ENCODE assay signal across 11 mouse cellular contexts in the genomic region with DNA sequence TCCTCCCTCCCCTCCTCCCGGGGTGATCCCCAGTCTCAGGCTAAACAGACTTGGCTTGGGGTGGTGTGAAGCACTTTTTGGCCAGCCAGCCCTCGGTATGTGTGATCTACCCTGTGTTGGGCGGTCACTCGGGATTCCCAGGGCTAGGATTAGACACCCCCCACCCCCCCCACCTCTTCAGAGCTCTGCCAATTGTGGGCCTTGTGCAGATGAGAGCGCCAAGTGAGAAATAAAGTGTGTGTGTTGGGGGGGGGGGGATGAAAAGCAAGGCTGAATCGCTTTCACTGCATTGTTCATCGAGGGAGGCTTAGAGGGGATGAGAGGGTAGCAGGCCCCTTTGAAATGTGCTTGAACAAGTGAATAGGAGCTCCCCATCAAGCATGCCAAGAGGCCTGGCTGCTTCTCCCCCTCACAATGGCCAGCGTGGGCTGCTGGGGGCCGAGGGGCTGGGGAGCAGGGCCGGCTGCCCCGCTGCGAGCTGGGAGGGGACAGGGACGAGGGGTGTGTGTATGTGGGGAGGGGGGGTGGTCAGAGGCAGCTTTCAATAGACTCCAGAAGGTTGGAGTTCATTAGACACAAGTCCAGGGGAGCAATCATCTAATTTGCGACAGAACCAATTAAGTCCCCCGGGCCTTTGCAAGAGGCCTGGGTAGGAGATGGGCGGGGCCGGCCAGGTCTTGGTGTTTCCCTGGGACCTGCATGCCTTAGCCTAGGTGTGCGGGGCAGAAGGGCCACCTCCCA. TPM values are rescaled to one million over a fixed set of nuclear protein-coding genes. Genes with fewer than 3 reads are reported as not detected.
DNase-seq lines count a peak whose midpoint lies in the region; ATAC-seq and TF ChIP-seq lines count a peak whose summit lies in the region.
"Had no signal": no experiment of that assay in that cellular context is flagged by ENCODE, and none has a peak within 500 bp of the region (broad histone marks: within the 10 kb centered on the region; RNA-seq: fewer than 3 reads in every experiment).

No protein-coding gene starts in this region.

- no peak for TF ChIP-seq EP300 in liver, postnatal 0 days (IDR thresholded peaks at IDR 0.05; ENCODE audit: low read depth)

- no peak overlapping the region for H3K4me2 ChIP-seq in lung, embryonic 14.5 days
- H3K4me2 ChIP-seq in embryonic facial prominence, embryonic 13.5 days = peak overlapping the region; percentile 28
- 0 out of 2 replicates have a peak overlapping the region, but pooled peaks have one; percentile 1 for H3K4me2 ChIP-seq in hindbrain, embryonic 15.5 days
- no peak overlapping the region for H3K4me2 ChIP-seq in midbrain, postnatal 0 days (ENCODE audit: low read depth, low read length, poor library complexity, severe bottlenecking)
- H3K4me2 ChIP-seq in liver, postnatal 0 days (ENCODE audit: low read depth, low read length) = no peak overlapping the region
- H3K4me2 ChIP-seq: heart, embryonic 12.5 days; liver, embryonic 15.5 days had no signal

- peaks cover 96% of the 10 kb centered on the region for H3K36me3 ChIP-seq in lung, embryonic 14.5 days (ENCODE audit: insufficient read depth)
- peaks cover 90% of the 10 kb centered on the region for H3K36me3 ChIP-seq in embryonic facial prominence, embryonic 13.5 days
- H3K36me3 ChIP-seq in hindbrain, embryonic 15.5 days = peaks cover 17% of the 10 kb centered on the region
- peaks cover 24% of the 10 kb centered on the region for H3K36me3 ChIP-seq in midbrain, postnatal 0 days (ENCODE audit: insufficient read depth, low read length)
- no peaks in the 10 kb centered on the region for H3K36me3 ChIP-seq in liver, postnatal 0 days (replicated peaks; ENCODE audit: insufficient read depth, low read length)
- H3K36me3 ChIP-seq: liver, embryonic 15.5 days had no signal

- WGBS in lung, embryonic 14.5 days = 70% methylated on average over 18 of the region's 18 CpGs
- 29% methylated on average over 18 of the region's 18 CpGs for WGBS in embryonic facial prominence, embryonic 13.5 days
- 15% methylated on average over 18 of the region's 18 CpGs for WGBS in hindbrain, embryonic 15.5 days
- 7% methylated on average over 18 of the region's 18 CpGs for WGBS in midbrain, postnatal 0 days
- WGBS in liver, postnatal 0 days (ENCODE audit: insufficient replicate concordance) = 83% methylated on average over 17 of the region's 18 CpGs

- no peak overlapping the region for H3K4me3 ChIP-seq in lung, embryonic 14.5 days (ENCODE audit: low read depth, low read length)
- H3K4me3 ChIP-seq in embryonic facial prominence, embryonic 13.5 days = no peak overlapping the region
- no peak overlapping the region for H3K4me3 ChIP-seq in hindbrain, embryonic 15.5 days
- no peak overlapping the region for H3K4me3 ChIP-seq in midbrain, postnatal 0 days (ENCODE audit: low read depth, low read length)
- H3K4me3 ChIP-seq in liver, postnatal 0 days (ENCODE audit: low read depth, low read length) = no peak overlapping the region
- H3K4me3 ChIP-seq: heart, embryonic 12.5 days; liver, embryonic 15.5 days had no signal

- intact Hi-C loops in heart, postnatal 36 days (cut with DNase I) = no loop called here

- no peak for TF ChIP-seq CTCF in lung, embryonic 14.5 days (IDR thresholded peaks at IDR 0.05; ENCODE audit: low read depth)
- no peak for TF ChIP-seq CTCF in midbrain, postnatal 0 days (IDR thresholded peaks at IDR 0.05)
- TF ChIP-seq CTCF in liver, postnatal 0 days (IDR thresholded peaks at IDR 0.05; ENCODE audit: low read depth) = no peak

- H3K27ac ChIP-seq in lung, embryonic 14.5 days (ENCODE audit: low read depth) = no peak overlapping the region
- H3K27ac ChIP-seq in embryonic facial prominence, embryonic 13.5 days = peak overlapping the region; percentile 71
- peak overlapping the region; percentile 67 for H3K27ac ChIP-seq in hindbrain, embryonic 15.5 days (replicated peaks)
- H3K27ac ChIP-seq in midbrain, postnatal 0 days (ENCODE audit: low read depth, low read length) = peak overlapping the region; percentile 59
- H3K27ac ChIP-seq in liver, postnatal 0 days (ENCODE audit: low read depth) = no peak overlapping the region
- H3K27ac ChIP-seq: kidney, postnatal 0 days; liver, embryonic 15.5 days had no signal

- 0 out of 2 replicates have a peak, but pooled peaks have one; percentile 25 for ATAC-seq in lung, embryonic 14.5 days (ENCODE audit: insufficient read depth)
- ATAC-seq in embryonic facial prominence, embryonic 13.5 days (ENCODE audit: insufficient number of reproducible peaks, insufficient read depth, low FRiP score, low TSS enrichment, low read depth) = 0 out of 2 replicates have a peak, but pooled peaks have one; percentile 27
- ATAC-seq in hindbrain, embryonic 15.5 days (ENCODE audit: low FRiP score, low read depth) = peak; percentile 85
- peak; percentile 77 for ATAC-seq in midbrain, postnatal 0 days (ENCODE audit: low FRiP score)
- no peak for ATAC-seq in liver, postnatal 0 days

- H3K4me1 ChIP-seq in lung, embryonic 14.5 days (ENCODE audit: insufficient read depth) = 0 out of 2 replicates have a peak, but pooled peaks cover 4% of the 10 kb centered on the region
- peaks cover 73% of the 10 kb centered on the region for H3K4me1 ChIP-seq in embryonic facial prominence, embryonic 13.5 days
- H3K4me1 ChIP-seq in hindbrain, embryonic 15.5 days (replicated peaks) = peaks cover 58% of the 10 kb centered on the region
- peaks cover 7% of the 10 kb centered on the region; the same call in 1 of the 2 replicates for H3K4me1 ChIP-seq in midbrain, postnatal 0 days (ENCODE audit: insufficient read depth, low read length)
- no peaks in the 10 kb centered on the region for H3K4me1 ChIP-seq in liver, postnatal 0 days (ENCODE audit: insufficient read depth)
- H3K4me1 ChIP-seq: liver, embryonic 15.5 days had no signal

- H3K27me3 ChIP-seq in lung, embryonic 14.5 days (ENCODE audit: insufficient read depth, low read length) = no peaks in the 10 kb centered on the region
- no peaks in the 10 kb centered on the region for H3K27me3 ChIP-seq in embryonic facial prominence, embryonic 13.5 days
- no peaks in the 10 kb centered on the region for H3K27me3 ChIP-seq in hindbrain, embryonic 15.5 days
- no peaks in the 10 kb centered on the region for H3K27me3 ChIP-seq in midbrain, postnatal 0 days (ENCODE audit: insufficient read depth, low read length)
- no peaks in the 10 kb centered on the region for H3K27me3 ChIP-seq in liver, postnatal 0 days (ENCODE audit: insufficient read depth, low read length)
- H3K27me3 ChIP-seq: heart, embryonic 12.5 days; liver, embryonic 15.5 days had no signal

- H3K9ac ChIP-seq in lung, embryonic 14.5 days = no peak overlapping the region
- H3K9ac ChIP-seq in embryonic facial prominence, embryonic 13.5 days = 0 out of 2 replicates have a peak overlapping the region, but pooled peaks have one; percentile 54
- no peak overlapping the region for H3K9ac ChIP-seq in hindbrain, embryonic 15.5 days
- no peak overlapping the region; the same call in 1 of the 2 replicates for H3K9ac ChIP-seq in midbrain, postnatal 0 days (replicated peaks; ENCODE audit: low read length, poor library complexity, severe bottlenecking)
- H3K9ac ChIP-seq in liver, postnatal 0 days (replicated peaks) = no peak overlapping the region
- H3K9ac ChIP-seq: heart, embryonic 12.5 days; liver, embryonic 15.5 days had no signal

- DNase-seq in lung, embryonic 14.5 days = no peak
- no peak for DNase-seq in lung, adult 18-20 months
- DNase-seq in midbrain, postnatal 0 days (ENCODE audit: low spot score) = peak; percentile 84
- DNase-seq in heart, postnatal 36 days = no peak
- no peak for DNase-seq in liver, postnatal 0 days
- no peak for DNase-seq in cerebellum, adult 11 months

- no peaks in the 10 kb centered on the region for H3K9me3 ChIP-seq in lung, embryonic 14.5 days (ENCODE audit: low read depth, low read length)
- H3K9me3 ChIP-seq in embryonic facial prominence, embryonic 13.5 days = no peaks in the 10 kb centered on the region
- no peaks in the 10 kb centered on the region for H3K9me3 ChIP-seq in hindbrain, embryonic 15.5 days
- H3K9me3 ChIP-seq in midbrain, postnatal 0 days (ENCODE audit: low read length) = no peaks in the 10 kb centered on the region
- H3K9me3 ChIP-seq in liver, postnatal 0 days (ENCODE audit: low read length) = no peaks in the 10 kb centered on the region
- H3K9me3 ChIP-seq: heart, embryonic 12.5 days; liver, embryonic 15.5 days had no signal

RNA-seq across cellular contexts. Expression of a gene that starts 15.1 kb away (rescaled TPM):
- 13.0 and 15.5 TPM in 2 replicates for polyA plus RNA-seq in lung, embryonic 14.5 days (2014; fragmentation: Nextera tagmentation; extraction: Ambion mirVana)
- 17.4 and 25.1 TPM in 2 replicates for polyA plus RNA-seq in embryonic facial prominence, embryonic 13.5 days (2015; fragmentation: Nextera tagmentation; extraction: Ambion mirVana)
- 8.9 and 9.2 TPM in 2 replicates for polyA plus RNA-seq in hindbrain, embryonic 15.5 days (2015; fragmentation: Nextera tagmentation; extraction: Ambion mirVana)
- total RNA-seq in midbrain, postnatal 0 days (2014; rRNA removed) = 38.0 and 55.2 TPM in 2 replicates
- 7.5 and 9.7 TPM in 2 replicates for polyA plus RNA-seq in midbrain, postnatal 0 days (2015; fragmentation: Nextera tagmentation; extraction: Ambion mirVana)
- 1 to 10 TPM; 4.1 to 6.2 TPM for total RNA-seq in heart, postnatal 36 days (2021)
- 0.47 and 0.63 TPM in 2 replicates for polyA plus RNA-seq in liver, postnatal 0 days (2015; fragmentation: Nextera tagmentation; extraction: Ambion mirVana)

Comparison
In these comparisons a context has a peak if more than half of its experiments do, and no peak if none do; other contexts are left out.
1. H3K27ac ChIP-seq: peak in embryonic facial prominence, embryonic 13.5 days (single experiment), hindbrain, embryonic 15.5 days (single experiment) and midbrain, postnatal 0 days (single experiment); none in lung, embryonic 14.5 days (single experiment) and liver, postnatal 0 days (single experiment).
2. H3K4me2 ChIP-seq: peak in embryonic facial prominence, embryonic 13.5 days (single experiment) and hindbrain, embryonic 15.5 days (single experiment); none in lung, embryonic 14.5 days (single experiment), midbrain, postnatal 0 days (single experiment) and liver, postnatal 0 days (single experiment).